Mouse (Mus musculus) C2C12 (cell line): ENCODE data around the gene Supt16. TPM values are rescaled to one million over a fixed set of nuclear protein-coding genes. Genes with fewer than 3 reads are reported as not detected.

Experiments used
- H3K27me3 ChIP-seq: one replicate; pipeline ENCODE4 v1.6.1; 2011; ENCODE audit not compliant: control insufficient read depth, insufficient read depth, insufficient read length
- H3K36me3 ChIP-seq: one replicate; pipeline ENCODE4 v1.6.1; 2011; ENCODE audit not compliant: control insufficient read depth, insufficient read depth
- H3K4me3 ChIP-seq: one replicate; pipeline ENCODE4 v1.5.1; 2011; ENCODE audit warnings: mild to moderate bottlenecking, control low read depth; ENCODE audit not compliant: poor library complexity, insufficient read depth, severe bottlenecking
- H3K79me2 ChIP-seq: one replicate; pipeline ENCODE4 v1.6.1; 2011; ENCODE audit not compliant: control insufficient read depth, insufficient read depth
- H3K79me3 ChIP-seq: one replicate; pipeline ENCODE4 v1.6.1; 2011; ENCODE audit warnings: low read depth, control low read depth
- H3ac ChIP-seq: one replicate; pipeline ENCODE3; 2011; ENCODE audit warnings: low read depth; ENCODE audit not compliant: control insufficient read depth, insufficient read length
- CEBPB ChIP-seq: IDR thresholded peaks from one replicate; pipeline ENCODE4 v1.6.1; 2011; ENCODE audit warnings: low read depth, mild to moderate bottlenecking, control low read depth, moderate library complexity
- CTCF ChIP-seq: IDR thresholded peaks from one replicate; pipeline ENCODE4 v1.5.1; 2011; ENCODE audit not compliant: control insufficient read depth, insufficient read depth, insufficient read length
- FOSL1 ChIP-seq: IDR thresholded peaks from one replicate; pipeline ENCODE4 v1.8.0; 2011; ENCODE audit warnings: mild to moderate bottlenecking, low read length; ENCODE audit not compliant: poor library complexity, insufficient read depth, severe bottlenecking
- MAX ChIP-seq: IDR thresholded peaks from one replicate; pipeline ENCODE4 v1.6.1; 2011; ENCODE audit warnings: mild to moderate bottlenecking, control low read depth
- MYOD1 ChIP-seq: IDR thresholded peaks from one replicate; pipeline ENCODE4 v1.6.1; 2011; ENCODE audit warnings: low read depth; ENCODE audit not compliant: control insufficient read depth, insufficient read length
- MYOG ChIP-seq: IDR thresholded peaks from one replicate; pipeline ENCODE4 v1.6.1; 2011; ENCODE audit not compliant: control insufficient read depth, insufficient read length; ENCODE audit errors: extremely low read depth
- USF1 ChIP-seq: IDR thresholded peaks from one replicate; pipeline ENCODE4 v1.6.1; 2011; ENCODE audit warnings: low read depth, mild to moderate bottlenecking, control low read depth, moderate library complexity
- polyA plus RNA-seq: library from polyadenylated mRNA; unstranded; fragments of >200 nt; fragmentation: generic; extraction: Trizol; gene quantifications from one replicate; pipeline ENCODE4 v1.2.1, GENCODE M21; 2012; ENCODE audit warnings: missing spikeins

Supt16 gene
- polyA plus RNA-seq, 1 experiment = 25.3 TPM

GRCm38 (mm10) chr14:52160911-52161310 lies 36.3 kb downstream of the Supt16 start:
- Histone ChIP-seq H3K27me3 (no peaks in the 10 kb centered on the region), H3K36me3 (peaks cover 69% of the 10 kb centered on the region), H3ac (no peak overlapping the region), H3K79me3 (no peaks in the 10 kb centered on the region), H3K79me2 (no peaks in the 10 kb centered on the region), H3K4me3 (no peak overlapping the region)
- TF ChIP-seq USF1 (no peak), FOSL1 (no peak), MYOD1 (no peak), MAX (no peak), MYOG (no peak)

GRCm38 (mm10) chr14:52155008-52155407 lies 42.2 kb downstream of the Supt16 start:
- Histone ChIP-seq H3ac (no peak overlapping the region), H3K4me3 (no peak overlapping the region), H3K36me3 (peaks cover 19% of the 10 kb centered on the region), H3K79me2 (no peaks in the 10 kb centered on the region), H3K27me3 (no peaks in the 10 kb centered on the region), H3K79me3 (no peaks in the 10 kb centered on the region)
- TF ChIP-seq CEBPB = no peak
- TF ChIP-seq MYOG = no peak
- no peak for TF ChIP-seq MAX
- no peak for TF ChIP-seq CTCF
- TF ChIP-seq FOSL1 = no peak
- no peak for TF ChIP-seq USF1
- no peak for TF ChIP-seq MYOD1

- no peaks in the 10 kb centered on the region for H3K79me3 ChIP-seq
- no peaks in the 10 kb centered on the region for H3K79me2 ChIP-seq
- TF ChIP-seq MAX = no peak
- TF ChIP-seq CTCF = no peak
- no peak for TF ChIP-seq USF1
- no peak for TF ChIP-seq FOSL1
- TF ChIP-seq MYOD1 = no peak
- no peak for TF ChIP-seq MYOG
- TF ChIP-seq CEBPB = no peak
- H3K4me3 ChIP-seq = no peak overlapping the region
- H3ac ChIP-seq = no peak overlapping the region
- no peaks in the 10 kb centered on the region for H3K27me3 ChIP-seq
- no peaks in the 10 kb centered on the region for H3K36me3 ChIP-seq
Measured at GRCm38 (mm10) chr14:52152613-52153012, 44.6 kb downstream of the Supt16 start.

- no peak overlapping the region for H3K4me3 ChIP-seq
- H3K79me3 ChIP-seq = no peaks in the 10 kb centered on the region
- H3K36me3 ChIP-seq = no peaks in the 10 kb centered on the region
- H3ac ChIP-seq = no peak overlapping the region
- no peaks in the 10 kb centered on the region for H3K79me2 ChIP-seq
- TF ChIP-seq MYOD1 (no peak), MAX (no peak), CTCF (no peak), MYOG (no peak), USF1 (no peak), FOSL1 (no peak), CEBPB (no peak)
- H3K27me3 ChIP-seq = no peaks in the 10 kb centered on the region
Measured at GRCm38 (mm10) chr14:52152179-52152578, 45.0 kb downstream of the Supt16 start.

GRCm38 (mm10) chr14:52149888-52150287 lies 47.3 kb downstream of the Supt16 start:
- TF ChIP-seq MYOD1 (no peak), CTCF (no peak), USF1 (no peak), MYOG (no peak), MAX (no peak), FOSL1 (no peak), CEBPB (no peak)
- H3K79me3 ChIP-seq = no peaks in the 10 kb centered on the region
- H3ac ChIP-seq = no peak overlapping the region
- no peak overlapping the region for H3K4me3 ChIP-seq
- no peaks in the 10 kb centered on the region for H3K79me2 ChIP-seq
- H3K27me3 ChIP-seq = no peaks in the 10 kb centered on the region
- no peaks in the 10 kb centered on the region for H3K36me3 ChIP-seq

- no peak overlapping the region for H3ac ChIP-seq
- no peaks in the 10 kb centered on the region for H3K36me3 ChIP-seq
- no peaks in the 10 kb centered on the region for H3K27me3 ChIP-seq
- TF ChIP-seq CTCF = no peak
- no peak for TF ChIP-seq USF1
- no peak for TF ChIP-seq MYOD1
- TF ChIP-seq FOSL1 = no peak
- TF ChIP-seq CEBPB = no peak
- no peak for TF ChIP-seq MAX
- no peak for TF ChIP-seq MYOG
- no peaks in the 10 kb centered on the region for H3K79me2 ChIP-seq
- no peaks in the 10 kb centered on the region for H3K79me3 ChIP-seq
- no peak overlapping the region for H3K4me3 ChIP-seq
Measured at GRCm38 (mm10) chr14:52146540-52146939, 50.7 kb downstream of the Supt16 start.
